Mouse (Mus musculus) lung, adult 2 months (tissue): ENCODE measurements around the gene Usf2.

Source experiments
- CTCF ChIP-seq: fragments of 200-500 bp; IDR thresholded peaks from 2 replicates; pipeline ENCODE4 v1.5.1; 2011; ENCODE audit warnings: mild to moderate bottlenecking, low read length, control low read depth; ENCODE audit not compliant: insufficient read depth
- POLR2A ChIP-seq: fragments of 200-500 bp; IDR thresholded peaks from 2 replicates; pipeline ENCODE4 v1.6.1; 2011; ENCODE audit warnings: low read depth, mild to moderate bottlenecking, control low read depth, low read length, borderline replicate concordance; ENCODE audit errors: extremely low read depth

DNA sequence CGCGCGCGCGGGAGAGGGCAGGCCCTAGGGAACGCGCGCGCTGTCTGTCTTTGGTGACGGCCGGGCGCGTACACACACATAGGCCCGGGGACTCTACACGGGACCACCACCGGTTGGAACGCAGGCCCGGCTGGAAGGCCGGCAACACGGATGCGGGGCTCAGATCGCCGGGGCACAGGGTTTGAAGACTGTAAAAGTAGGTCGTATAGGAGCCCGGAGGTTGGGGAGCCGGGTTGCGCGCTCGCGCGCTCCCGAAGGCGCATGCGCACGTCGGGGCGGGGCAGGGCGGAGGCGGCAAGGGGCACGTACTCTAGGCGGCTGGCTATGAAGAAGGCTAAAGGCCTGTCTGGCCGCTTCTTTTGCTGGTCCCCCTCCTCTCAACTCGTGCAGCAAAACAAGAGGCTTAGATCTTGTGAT lies 772 bp upstream of the Usf2 start:
- TF ChIP-seq POLR2A, result 0 out of 2 replicates have a peak, but pooled peaks have one; percentile 58
- no peak for TF ChIP-seq CTCF
